Mouse (Mus musculus) embryonic facial prominence, embryonic 12.5 days (tissue): Measurements from ENCODE around the gene Olfr322. TPM values are rescaled to one million over a fixed set of nuclear protein-coding genes. Genes with fewer than 3 reads are reported as not detected.

ENCODE experiments used
- polyA plus RNA-seq: library from polyadenylated mRNA; unstranded; fragments of >200 nt; fragmentation: Nextera tagmentation; extraction: Ambion mirVana; gene quantifications from 2 replicates; pipeline ENCODE4 v1.2.1, GENCODE M21; 2016

Gene Olfr322
- polyA plus RNA-seq, 1 experiment from 2014 or later = not detected

Other genes with a start within 250 kb of the Olfr322 start
- not detected in 2 replicates for gene 1810065E05Rik, start 237.7 kb upstream of the Olfr322 start, polyA plus RNA-seq
- not detected in 2 replicates for gene Gm12253, start 226.2 kb upstream of the Olfr322 start, polyA plus RNA-seq
- gene Lypd9, start 205.9 kb upstream of the Olfr322 start, polyA plus RNA-seq = not detected in 2 replicates
- not detected in 2 replicates for gene Olfr30, start 196.5 kb upstream of the Olfr322 start, polyA plus RNA-seq
- not detected in 2 replicates for gene Olfr332, start 166.2 kb upstream of the Olfr322 start, polyA plus RNA-seq
- gene Olfr331, start 156.2 kb upstream of the Olfr322 start, polyA plus RNA-seq = not detected in 2 replicates
- gene Olfr330, start 123.9 kb upstream of the Olfr322 start, polyA plus RNA-seq = not detected in 2 replicates
- not detected in 2 replicates for gene Olfr329-ps, start 112.4 kb upstream of the Olfr322 start, polyA plus RNA-seq
- 0.08 TPM in 1 of 2 replicates, not detected in the other for gene Olfr328, start 103.1 kb upstream of the Olfr322 start, polyA plus RNA-seq
- not detected in 2 replicates for gene Olfr224, start 88.2 kb upstream of the Olfr322 start, polyA plus RNA-seq
- gene Olfr325, start 81.1 kb upstream of the Olfr322 start, polyA plus RNA-seq = not detected in 2 replicates
- not detected in 2 replicates for gene Olfr324, start 63.7 kb upstream of the Olfr322 start, polyA plus RNA-seq
- gene 2210407C18Rik, start 42.7 kb upstream of the Olfr322 start, polyA plus RNA-seq = not detected in 2 replicates
- gene Olfr323, start 28.3 kb upstream of the Olfr322 start, polyA plus RNA-seq = not detected in 2 replicates
- 0.26 and 0.60 TPM in 2 replicates for gene Trim58, start 18.3 kb upstream of the Olfr322 start, polyA plus RNA-seq
- gene Olfr320, start 22.3 kb downstream of the Olfr322 start, polyA plus RNA-seq = not detected in 2 replicates
- gene Olfr319, start 40.4 kb downstream of the Olfr322 start, polyA plus RNA-seq = not detected in 2 replicates
- not detected in 2 replicates for gene Olfr318, start 65.2 kb downstream of the Olfr322 start, polyA plus RNA-seq
- gene Olfr317, start 80.4 kb downstream of the Olfr322 start, polyA plus RNA-seq = not detected in 2 replicates
- gene Olfr316, start 94.0 kb downstream of the Olfr322 start, polyA plus RNA-seq = not detected in 2 replicates
- not detected in 2 replicates for gene Olfr315, start 114.4 kb downstream of the Olfr322 start, polyA plus RNA-seq
- gene Olfr314, start 124.2 kb downstream of the Olfr322 start, polyA plus RNA-seq = not detected in 2 replicates
- gene Fam183b, start 143.2 kb downstream of the Olfr322 start, polyA plus RNA-seq = 0.42 and 0.59 TPM in 2 replicates
- not detected in 2 replicates for gene Olfr313, start 156.2 kb downstream of the Olfr322 start, polyA plus RNA-seq
- gene Olfr312, start 170.5 kb downstream of the Olfr322 start, polyA plus RNA-seq = not detected in 2 replicates
- gene Olfr311, start 180.5 kb downstream of the Olfr322 start, polyA plus RNA-seq = not detected in 2 replicates
- gene Gm12258, start 188.4 kb downstream of the Olfr322 start, polyA plus RNA-seq = 14.2 and 14.4 TPM in 2 replicates
- gene 2810021J22Rik, start 208.4 kb downstream of the Olfr322 start, polyA plus RNA-seq = 10.1 and 10.7 TPM in 2 replicates
- gene Zfp39, start 245.4 kb downstream of the Olfr322 start, polyA plus RNA-seq = 5.7 and 6.6 TPM in 2 replicates